In the genomic region with DNA sequence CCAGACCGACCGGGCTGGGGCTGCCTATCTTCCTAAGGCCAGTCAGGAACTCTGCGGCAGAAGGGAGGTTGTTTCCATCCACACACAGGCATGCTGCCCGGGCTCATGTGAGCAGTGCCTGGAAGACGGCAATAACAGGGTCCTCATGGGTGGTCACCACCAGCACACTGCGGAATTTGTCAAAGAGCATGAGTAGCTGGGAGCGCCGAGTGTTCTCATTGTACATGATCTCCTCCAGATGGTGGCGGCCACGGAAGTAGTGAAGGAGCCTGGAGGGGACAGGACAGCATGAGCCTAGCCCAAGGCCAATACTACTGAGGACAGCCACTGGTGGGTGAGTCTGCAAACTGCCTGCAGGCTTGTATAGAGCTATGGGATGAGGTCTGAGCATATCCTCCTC, we compare ENCODE assay signal across 14 mouse cellular contexts. TPM values are rescaled to one million over a fixed set of nuclear protein-coding genes. Genes with fewer than 3 reads are reported as not detected.
A peak's percentile ranks its signal among the peaks of the same experiment; 100 is the strongest.
DNase-seq lines count a peak whose midpoint lies in the region; ATAC-seq and TF ChIP-seq lines count a peak whose summit lies in the region.
"Had no signal": no experiment of that assay in that cellular context is flagged by ENCODE, and none has a peak within 500 bp of the region (broad histone marks: within the 10 kb centered on the region; RNA-seq: fewer than 3 reads in every experiment).

No protein-coding gene starts in this region.

- no peaks in the 10 kb centered on the region for H3K9me3 ChIP-seq in kidney, postnatal 0 days (replicated peaks; ENCODE audit: low read length)
- H3K9me3 ChIP-seq: forebrain, embryonic 13.5 days; heart, embryonic 13.5 days; liver, embryonic 13.5 days had no signal

- DNase-seq in embryo, embryonic 10 days (ENCODE audit: low spot score): peak; percentile 11
- no peak for DNase-seq in embryo, embryonic 11 days
- DNase-seq in kidney, postnatal 0 days (ENCODE audit: low spot score): peak; percentile 56
- no peak for DNase-seq in kidney, adult 2 months
- DNase-seq in testis, postnatal 10 days (ENCODE audit: low spot score): no peak
- DNase-seq in left cerebral cortex, adult 8-10 months (ENCODE audit: low spot score in 2 of 2): no peak
- DNase-seq: liver, embryonic 13.5 days had no signal

- ATAC-seq in kidney, postnatal 0 days (replicated peaks; ENCODE audit: low FRiP score, low read depth): 0 out of 2 replicates have a peak, but pooled peaks have one; percentile 41
- no peak for ATAC-seq in erythroid progenitor cell, adult 5-6 weeks (replicated peaks; ENCODE audit: low FRiP score, poor library complexity, severe bottlenecking)
- ATAC-seq: forebrain, embryonic 13.5 days had no signal

- no peak overlapping the region for H3K4me2 ChIP-seq in kidney, postnatal 0 days (ENCODE audit: low read length)
- H3K4me2 ChIP-seq: forebrain, embryonic 13.5 days; heart, embryonic 13.5 days; liver, embryonic 13.5 days had no signal

- 79% methylated on average over 10 of the region's 10 CpGs for WGBS in kidney, postnatal 0 days
- 80% methylated on average over 10 of the region's 10 CpGs for WGBS in kidney, adult 2 months

- no peak overlapping the region; the same call in 1 of the 2 replicates for H3K27ac ChIP-seq in kidney, postnatal 0 days
- H3K27ac ChIP-seq in kidney, adult 2 months (ENCODE audit: insufficient read depth, low read depth, low read length): no peak overlapping the region
- H3K27ac ChIP-seq in testis, adult 2 months (ENCODE audit: control insufficient read depth, insufficient read depth, low read depth, low read length): peak overlapping the region; percentile 47; the same call in 1 of the 2 replicates
- H3K27ac ChIP-seq: forebrain, embryonic 13.5 days; heart, embryonic 13.5 days; left cerebral cortex, adult 2 months had no signal

- H3K4me1 ChIP-seq in kidney, postnatal 0 days (replicated peaks; ENCODE audit: insufficient read depth, low read length): 0 out of 2 replicates have a peak, but pooled peaks cover 3% of the 10 kb centered on the region
- H3K4me1 ChIP-seq in kidney, adult 2 months (ENCODE audit: control insufficient read depth, insufficient read depth, low read length): peaks cover 19% of the 10 kb centered on the region
- H3K4me1 ChIP-seq in testis, adult 2 months (ENCODE audit: control insufficient read depth, insufficient read depth, low read length): no peaks in the 10 kb centered on the region; the same call in 1 of the 2 replicates

- H3K27me3 ChIP-seq in kidney, postnatal 0 days (ENCODE audit: insufficient read depth, low read length): no peaks in the 10 kb centered on the region
- H3K27me3 ChIP-seq in kidney, adult 2 months (replicated peaks; ENCODE audit: control insufficient read depth, insufficient read depth, low read length): no peaks in the 10 kb centered on the region
- no peaks in the 10 kb centered on the region for H3K27me3 ChIP-seq in testis, adult 2 months (ENCODE audit: control insufficient read depth, insufficient read depth, low read length)
- H3K27me3 ChIP-seq: forebrain, embryonic 13.5 days; heart, embryonic 13.5 days; liver, embryonic 13.5 days had no signal

- no peak for TF ChIP-seq POLR2A in kidney, adult 2 months (IDR thresholded peaks at IDR 0.05; ENCODE audit: low read depth, low read length)
- TF ChIP-seq POLR2A in testis, adult 2 months (IDR thresholded peaks at IDR 0.05; ENCODE audit: control insufficient read depth, low read depth, low read length): no peak

- H3K4me3 ChIP-seq in kidney, postnatal 0 days (replicated peaks; ENCODE audit: low read depth, low read length): no peak overlapping the region
- H3K4me3 ChIP-seq in kidney, adult 2 months (ENCODE audit: insufficient read depth, low read depth, low read length): no peak overlapping the region
- H3K4me3 ChIP-seq in testis, adult 2 months (ENCODE audit: control insufficient read depth, low read depth, low read length): no peak overlapping the region
- H3K4me3 ChIP-seq: forebrain, embryonic 13.5 days; heart, embryonic 13.5 days; left cerebral cortex, adult 2 months; liver, embryonic 13.5 days; myocyte had no signal

- no peak for TF ChIP-seq CTCF in kidney, postnatal 0 days (IDR thresholded peaks at IDR 0.05; ENCODE audit: low read depth)
- no peak for TF ChIP-seq CTCF in kidney, adult 2 months (conservative IDR thresholded peaks at IDR 0.05; ENCODE audit: insufficient read depth, insufficient read length, low read depth, low read length)
- TF ChIP-seq CTCF in testis, adult 2 months (IDR thresholded peaks at IDR 0.05; ENCODE audit: control insufficient read depth, insufficient read depth, insufficient replicate concordance, low read depth, low read length): no peak

- H3K9ac ChIP-seq in kidney, postnatal 0 days (ENCODE audit: low read depth, low read length): no peak overlapping the region
- H3K9ac ChIP-seq: forebrain, embryonic 13.5 days; heart, embryonic 13.5 days; liver, embryonic 13.5 days had no signal

- peaks cover 42% of the 10 kb centered on the region for H3K36me3 ChIP-seq in kidney, postnatal 0 days (ENCODE audit: insufficient read depth, low read length)
- no peaks in the 10 kb centered on the region for H3K36me3 ChIP-seq in kidney, adult 2 months (ENCODE audit: control insufficient read depth, insufficient read depth, low read length)
- H3K36me3 ChIP-seq in testis, adult 2 months (ENCODE audit: control insufficient read depth, insufficient read depth, low read length): no peaks in the 10 kb centered on the region; the same call in none of the 2 replicates

RNA-seq across cellular contexts. Expression of gene Mpg, which starts 6.5 kb away (rescaled TPM):
- polyA plus RNA-seq in kidney, postnatal 0 days (2015; fragmentation: Nextera tagmentation; extraction: Ambion mirVana): 31.6 and 33.0 TPM in 2 replicates
- polyA plus RNA-seq in kidney, adult 2 months (2012; rRNA removed): 12.5 and 13.4 TPM in 2 replicates
- 16.3 and 16.4 TPM in 2 replicates for polyA plus RNA-seq in testis, adult 2 months (2012; rRNA removed)
- total RNA-seq in erythroid progenitor cell, adult 5-6 weeks (2015; ENCODE audit: low replicate concordance): 13.0 and 14.1 TPM in 2 replicates
- total RNA-seq in erythroid progenitor cell, adult 5-6 weeks (2017; ENCODE audit: low replicate concordance): 18.7 and 23.9 TPM in 2 replicates
- total RNA-seq in left cerebral cortex, adult 8-10 months (2022): 10 to 100 TPM; 19.3 to 22.4 (median 20.9) TPM

RNA-seq across cellular contexts. Expression of gene Rhbdf1, which starts 10.7 kb away (rescaled TPM):
- polyA plus RNA-seq in kidney, postnatal 0 days (2015; fragmentation: Nextera tagmentation; extraction: Ambion mirVana): 49.3 and 55.0 TPM in 2 replicates
- 81.7 and 110 TPM in 2 replicates for polyA plus RNA-seq in kidney, adult 2 months (2012; rRNA removed)
- polyA plus RNA-seq in testis, adult 2 months (2012; rRNA removed): 6.8 and 9.5 TPM in 2 replicates
- not detected in 2 replicates for total RNA-seq in erythroid progenitor cell, adult 5-6 weeks (2015; ENCODE audit: low replicate concordance)
- total RNA-seq in erythroid progenitor cell, adult 5-6 weeks (2017; ENCODE audit: low replicate concordance): 2.3 and 5.0 TPM in 2 replicates
- total RNA-seq in left cerebral cortex, adult 8-10 months (2022): 10 to 100 TPM in 2 of 4 experiments, 1 to 10 TPM in 2; 8.4 to 14.2 (median 10.1) TPM

RNA-seq across cellular contexts. Expression of gene Snrnp25, which starts 27.6 kb away (rescaled TPM):
- 49.5 and 49.6 TPM in 2 replicates for polyA plus RNA-seq in kidney, postnatal 0 days (2015; fragmentation: Nextera tagmentation; extraction: Ambion mirVana)
- polyA plus RNA-seq in kidney, adult 2 months (2012; rRNA removed): 16.1 and 19.5 TPM in 2 replicates
- 38.8 and 39.6 TPM in 2 replicates for polyA plus RNA-seq in testis, adult 2 months (2012; rRNA removed)
- 52.3 and 53.7 TPM in 2 replicates for total RNA-seq in erythroid progenitor cell, adult 5-6 weeks (2015; ENCODE audit: low replicate concordance)
- total RNA-seq in erythroid progenitor cell, adult 5-6 weeks (2017; ENCODE audit: low replicate concordance): 31.8 and 104 TPM in 2 replicates
- 10 to 100 TPM; 20.8 to 22.5 (median 22.0) TPM for total RNA-seq in left cerebral cortex, adult 8-10 months (2022)

RNA-seq across cellular contexts. Expression of gene Il9r, which starts 32.8 kb away (rescaled TPM):
- not detected in 2 replicates for polyA plus RNA-seq in kidney, postnatal 0 days (2015; fragmentation: Nextera tagmentation; extraction: Ambion mirVana)
- 0.05 and 0.58 TPM in 2 replicates for polyA plus RNA-seq in kidney, adult 2 months (2012; rRNA removed)
- polyA plus RNA-seq in testis, adult 2 months (2012; rRNA removed): 1.6 and 2.1 TPM in 2 replicates
- total RNA-seq in erythroid progenitor cell, adult 5-6 weeks (2015; ENCODE audit: low replicate concordance): not detected in 2 replicates
- not detected in 2 replicates for total RNA-seq in erythroid progenitor cell, adult 5-6 weeks (2017; ENCODE audit: low replicate concordance)
- not detected for total RNA-seq in left cerebral cortex, adult 8-10 months (2022)
- total RNA-seq: left cerebral cortex, adult 2 months had no signal
- polyA plus RNA-seq: forebrain, embryonic 13.5 days; intestine, embryonic 14.5 days had no signal

RNA-seq across cellular contexts. Expression of gene Nprl3, which starts 34.7 kb away (rescaled TPM):
- polyA plus RNA-seq in kidney, postnatal 0 days (2015; fragmentation: Nextera tagmentation; extraction: Ambion mirVana): 36.9 and 44.2 TPM in 2 replicates
- polyA plus RNA-seq in kidney, adult 2 months (2012; rRNA removed): 71.9 and 95.7 TPM in 2 replicates
- polyA plus RNA-seq in testis, adult 2 months (2012; rRNA removed): 61.4 and 62.8 TPM in 2 replicates
- 75.9 and 106 TPM in 2 replicates for total RNA-seq in erythroid progenitor cell, adult 5-6 weeks (2015; ENCODE audit: low replicate concordance)
- total RNA-seq in erythroid progenitor cell, adult 5-6 weeks (2017; ENCODE audit: low replicate concordance): 143 and 155 TPM in 2 replicates
- 10 to 100 TPM; 55.3 to 63.7 (median 60.5) TPM for total RNA-seq in left cerebral cortex, adult 8-10 months (2022)

Comparison
In these comparisons a context has a peak if more than half of its experiments do, and no peak if none do; other contexts are left out.
1. DNase-seq: peak in embryo, embryonic 10 days (single experiment) and kidney, postnatal 0 days (single experiment); none in embryo, embryonic 11 days (single experiment), kidney, adult 2 months (single experiment), testis, postnatal 10 days (single experiment) and left cerebral cortex, adult 8-10 months (0 of 2).